Mouse (Mus musculus): ENCODE results near the gene B4galnt2. TPM values are rescaled to one million over a fixed set of nuclear protein-coding genes. Genes with fewer than 3 reads are reported as not detected.

Gene B4galnt2
- polyA plus RNA-seq, 1 experiment from 2014 or later = not detected

DNA sequence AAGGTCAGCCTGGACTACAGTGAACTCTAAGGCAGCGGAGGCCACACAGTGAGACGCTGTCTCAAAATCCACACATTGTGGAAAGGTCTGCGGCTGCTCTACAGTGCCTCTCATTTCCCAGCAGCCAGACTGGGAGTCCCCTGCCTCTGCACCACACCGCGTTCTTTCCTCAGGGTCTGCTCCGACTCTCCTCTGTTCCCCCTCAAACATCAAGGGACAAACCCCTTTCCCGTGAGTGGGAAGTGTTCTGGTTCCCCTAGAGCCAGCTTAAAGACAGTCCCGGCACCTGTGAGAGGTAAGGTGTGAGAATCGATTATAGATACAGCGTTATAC lies 73.2 kb downstream of the B4galnt2 start:
- H3K4me1 ChIP-seq (ENCODE audit: control insufficient read depth, insufficient read depth, low read length) = peaks cover 11% of the 10 kb centered on the region
- H3K27ac ChIP-seq (replicated peaks; ENCODE audit: low read depth, low read length) = 0 out of 2 replicates have a peak overlapping the region, but pooled peaks have one; percentile 4
- no peaks in the 10 kb centered on the region for H3K9me3 ChIP-seq (ENCODE audit: control insufficient read depth, low read length)
- no peak overlapping the region for H3K9ac ChIP-seq (ENCODE audit: low read depth, low read length)
- WGBS = 62% methylated on average over 10 of the region's 10 CpGs
- DNase-seq (ENCODE audit: low spot score) (no peak), ATAC-seq (ENCODE audit: low read depth) (no peak)
- H3K4me3 ChIP-seq (ENCODE audit: low read depth, low read length) = peak overlapping the region; percentile 19
- H3K36me3 ChIP-seq (ENCODE audit: control insufficient read depth, insufficient read depth, low read length) = no peaks in the 10 kb centered on the region
- H3K4me2 ChIP-seq (ENCODE audit: low read depth, low read length) = peak overlapping the region; percentile 36; the same call in 1 of the 2 replicates
- 0 out of 2 replicates have a peak, but pooled peaks cover 3% of the 10 kb centered on the region for H3K27me3 ChIP-seq (replicated peaks; ENCODE audit: control insufficient read depth, insufficient read depth, low read length)

DNA sequence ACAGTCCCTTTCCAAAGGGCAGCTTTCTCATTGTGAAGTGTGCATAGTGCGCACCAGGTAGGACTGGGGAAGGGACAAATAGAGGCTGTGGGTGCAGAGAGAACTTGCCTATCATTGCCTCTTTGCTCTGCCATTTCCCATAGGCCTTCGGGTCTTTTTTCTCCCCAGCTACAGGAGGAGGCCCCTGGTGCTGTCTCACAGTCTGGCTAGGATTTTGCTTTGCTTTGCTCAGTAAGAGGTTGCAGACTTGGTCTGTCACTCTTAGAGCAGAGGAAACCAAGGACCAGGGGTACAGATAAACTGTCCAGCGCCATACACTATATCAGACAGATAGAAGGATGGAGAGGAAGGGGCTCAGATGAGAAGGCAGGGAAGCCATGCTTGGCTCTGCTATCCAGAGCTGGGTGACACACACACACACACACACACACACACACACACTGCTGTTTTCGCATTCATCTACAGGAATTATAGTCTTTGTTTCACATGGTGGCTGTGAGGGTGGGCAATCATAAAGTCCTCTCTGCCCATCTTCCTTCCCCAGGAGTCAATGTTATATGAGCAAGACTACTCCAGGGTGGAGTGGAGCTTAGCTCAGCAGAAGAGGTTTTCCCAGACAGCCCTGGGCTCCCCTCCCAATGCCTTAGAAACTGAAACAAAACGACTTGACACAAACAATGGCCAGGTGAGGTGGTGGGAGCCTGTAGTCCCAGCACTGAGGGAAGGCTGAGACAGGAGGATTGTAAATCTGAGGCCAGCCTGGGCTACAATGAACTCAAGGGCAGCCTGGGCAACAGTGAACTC lies 73.8 kb downstream of the B4galnt2 start:
- peak overlapping the region; percentile 19; the same call in 1 of the 2 replicates for H3K4me3 ChIP-seq (ENCODE audit: low read depth, low read length)
- H3K9me3 ChIP-seq (ENCODE audit: control insufficient read depth, low read length) = no peaks in the 10 kb centered on the region
- peaks cover 12% of the 10 kb centered on the region for H3K4me1 ChIP-seq (ENCODE audit: control insufficient read depth, insufficient read depth, low read length)
- H3K27me3 ChIP-seq (replicated peaks; ENCODE audit: control insufficient read depth, insufficient read depth, low read length) = 0 out of 2 replicates have a peak, but pooled peaks cover 8% of the 10 kb centered on the region
- H3K9ac ChIP-seq (ENCODE audit: low read depth, low read length) = no peak overlapping the region
- 72% methylated on average over 5 of the region's 5 CpGs for whole genome bisulfite sequencing
- DNase-seq (ENCODE audit: low spot score) = no peak
- no peaks in the 10 kb centered on the region for H3K36me3 ChIP-seq (ENCODE audit: control insufficient read depth, insufficient read depth, low read length)
- no peak overlapping the region for H3K27ac ChIP-seq (replicated peaks; ENCODE audit: low read depth, low read length)
- no peak for ATAC-seq (ENCODE audit: low read depth)
- H3K4me2 ChIP-seq (ENCODE audit: low read depth, low read length) = no peak overlapping the region; the same call in 1 of the 2 replicates

DNA sequence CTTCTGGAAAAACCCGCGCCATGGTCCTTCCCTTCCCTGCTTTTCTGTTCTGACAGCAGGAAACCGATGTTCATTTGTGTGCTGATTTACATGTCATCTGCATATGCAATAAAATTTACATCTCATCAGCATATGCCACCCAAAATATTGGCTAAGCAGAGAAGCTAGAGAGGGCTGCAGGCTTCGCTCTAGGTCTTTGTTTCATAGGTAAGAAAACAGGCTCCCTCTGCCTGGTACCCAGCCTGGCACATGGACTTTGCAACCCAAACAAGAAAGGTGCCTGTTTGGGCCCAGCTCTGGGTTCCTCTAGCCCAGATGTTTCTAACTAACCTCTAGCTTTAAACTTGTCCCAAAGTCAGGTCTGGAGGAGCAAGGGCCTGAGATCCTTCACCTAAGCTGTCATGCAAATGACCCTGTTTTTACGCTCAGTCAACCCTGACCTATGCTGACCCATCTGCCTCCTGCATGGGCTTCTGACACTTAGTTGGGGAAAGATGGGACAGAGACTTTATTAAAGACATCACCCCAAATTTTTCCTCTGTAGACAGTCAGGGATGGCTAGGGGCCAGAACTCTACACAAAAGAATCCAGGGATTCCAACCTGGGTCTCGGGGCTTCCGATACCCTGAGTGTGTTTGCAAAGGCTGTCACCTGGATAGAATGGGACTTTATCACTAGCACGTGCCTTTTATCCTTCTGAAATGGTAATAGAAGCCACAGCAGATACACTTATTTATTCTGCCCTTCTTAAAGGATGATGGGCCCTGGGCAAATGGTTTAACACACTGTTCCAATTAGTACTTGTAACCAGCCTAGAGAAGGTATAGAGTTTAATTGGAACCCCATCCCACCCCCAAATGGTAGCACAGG lies 75.5 kb downstream of the B4galnt2 start:
- Histone ChIP-seq H3K4me2 (ENCODE audit: low read depth, low read length) (no peak overlapping the region), H3K9me3 (ENCODE audit: control insufficient read depth, low read length) (no peaks in the 10 kb centered on the region), H3K27me3 (replicated peaks; ENCODE audit: control insufficient read depth, insufficient read depth, low read length) (peaks cover 25% of the 10 kb centered on the region), H3K36me3 (ENCODE audit: control insufficient read depth, insufficient read depth, low read length) (no peaks in the 10 kb centered on the region), H3K4me1 (ENCODE audit: control insufficient read depth, insufficient read depth, low read length) (peaks cover 12% of the 10 kb centered on the region), H3K9ac (ENCODE audit: low read depth, low read length) (no peak overlapping the region), H3K4me3 (ENCODE audit: low read depth, low read length) (no peak overlapping the region), H3K27ac (replicated peaks; ENCODE audit: low read depth, low read length) (no peak overlapping the region)
- 72% methylated on average over 8 of the region's 8 CpGs for WGBS
- ATAC-seq (ENCODE audit: low read depth) = no peak
- no peak for DNase-seq (ENCODE audit: low spot score)

DNA sequence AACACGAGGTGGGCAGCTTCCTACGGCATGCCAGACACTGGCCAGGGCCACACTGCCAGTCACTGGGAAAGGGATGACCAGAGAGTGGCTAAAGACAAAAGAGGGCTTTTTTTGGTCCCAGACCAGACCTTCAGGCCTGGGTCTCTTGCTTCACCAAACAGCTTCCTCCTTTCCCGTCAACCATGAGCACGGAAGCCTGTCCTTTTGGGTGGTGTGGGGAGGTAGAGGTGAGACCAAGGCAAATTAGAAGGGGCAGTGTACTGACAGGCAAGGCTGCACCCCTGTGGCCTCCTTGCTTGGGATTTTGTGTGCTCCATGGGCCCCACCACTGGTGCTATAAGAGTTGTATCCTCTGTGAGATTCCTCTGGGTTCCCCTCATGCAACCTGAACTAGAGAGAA lies 76.1 kb downstream of the B4galnt2 start:
- 68% methylated on average over 4 of the region's 4 CpGs for WGBS
- no peak for ATAC-seq (ENCODE audit: low read depth)
- H3K36me3 ChIP-seq (ENCODE audit: control insufficient read depth, insufficient read depth, low read length) = no peaks in the 10 kb centered on the region
- peaks cover 12% of the 10 kb centered on the region for H3K4me1 ChIP-seq (ENCODE audit: control insufficient read depth, insufficient read depth, low read length)
- no peak overlapping the region for H3K4me3 ChIP-seq (ENCODE audit: low read depth, low read length)
- no peaks in the 10 kb centered on the region for H3K9me3 ChIP-seq (ENCODE audit: control insufficient read depth, low read length)
- no peak overlapping the region for H3K27ac ChIP-seq (replicated peaks; ENCODE audit: low read depth, low read length)
- no peak for DNase-seq (ENCODE audit: low spot score)
- no peak overlapping the region for H3K4me2 ChIP-seq (ENCODE audit: low read depth, low read length)
- H3K9ac ChIP-seq (ENCODE audit: low read depth, low read length) = no peak overlapping the region
- H3K27me3 ChIP-seq (replicated peaks; ENCODE audit: control insufficient read depth, insufficient read depth, low read length) = peaks cover 31% of the 10 kb centered on the region

DNA sequence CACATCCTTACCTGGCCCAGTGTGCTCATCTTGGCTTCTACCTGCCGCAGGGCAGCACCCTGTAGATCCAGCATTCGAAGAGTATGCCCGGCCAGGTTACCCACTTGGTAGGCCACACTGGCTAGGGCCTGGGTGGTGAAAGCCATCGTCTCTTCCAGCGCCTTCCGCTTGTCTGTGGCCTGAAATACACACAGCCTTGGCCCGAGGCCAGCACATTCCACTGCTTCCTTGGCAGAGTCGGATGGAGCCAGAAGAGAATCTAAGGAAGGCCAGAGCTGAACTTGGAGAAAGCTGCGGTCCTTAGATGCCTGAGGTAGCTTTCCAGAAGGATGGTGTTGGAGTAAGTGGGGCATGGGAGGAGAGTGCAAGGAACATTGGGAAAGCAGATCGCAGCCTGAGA lies 77.6 kb downstream of the B4galnt2 start, which contains the start of gene Gngt2:
Gngt2 (plus strand) TSS at position 158 of the 400 bp plus-strand sequence.
- Histone ChIP-seq H3K4me3 (ENCODE audit: low read depth, low read length) (no peak within 1 kb of the TSS), H3K9me3 (ENCODE audit: control insufficient read depth, low read length) (no peaks in the 10 kb centered on the region), H3K9ac (ENCODE audit: low read depth, low read length) (no peak within 1 kb of the TSS), H3K4me1 (ENCODE audit: control insufficient read depth, insufficient read depth, low read length) (peaks cover 12% of the 10 kb centered on the region), H3K27me3 (replicated peaks; ENCODE audit: control insufficient read depth, insufficient read depth, low read length) (peaks cover 47% of the 10 kb centered on the region), H3K27ac (replicated peaks; ENCODE audit: low read depth, low read length) (no peak within 1 kb of the TSS), H3K4me2 (ENCODE audit: low read depth, low read length) (no peak within 1 kb of the TSS), H3K36me3 (ENCODE audit: control insufficient read depth, insufficient read depth, low read length) (no peaks in the 10 kb centered on the region)
- WGBS = 40% methylated on average over 8 of the region's 10 CpGs
- ATAC-seq (ENCODE audit: low read depth) = 0 out of 2 replicates have a peak, but pooled peaks have one; percentile 23
- DNase-seq (ENCODE audit: low spot score) = peak; percentile 91

DNA sequence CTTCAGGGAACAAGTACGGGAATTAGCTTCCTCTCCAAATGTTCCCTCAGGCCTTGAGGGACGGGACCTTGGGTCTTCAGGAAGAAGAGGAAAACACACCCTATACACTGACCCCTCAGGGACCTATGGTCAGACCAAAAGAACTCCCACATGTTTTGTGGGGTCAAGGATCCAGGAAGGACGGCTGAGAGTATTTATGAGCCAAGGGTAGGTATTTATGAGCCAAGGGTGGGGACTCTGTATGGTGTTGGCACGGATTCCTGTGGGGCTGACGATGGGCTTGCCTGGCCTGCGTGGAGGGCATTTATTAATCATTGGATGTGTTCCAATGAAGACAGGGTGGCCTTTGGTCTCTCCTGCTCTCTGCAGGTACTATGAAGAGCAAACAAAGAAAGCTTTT lies 78.3 kb downstream of the B4galnt2 start:
- H3K9ac ChIP-seq (ENCODE audit: low read depth, low read length) = no peak overlapping the region
- H3K9me3 ChIP-seq (ENCODE audit: control insufficient read depth, low read length) = no peaks in the 10 kb centered on the region
- H3K36me3 ChIP-seq (ENCODE audit: control insufficient read depth, insufficient read depth, low read length) = no peaks in the 10 kb centered on the region
- no peak overlapping the region for H3K4me3 ChIP-seq (ENCODE audit: low read depth, low read length)
- peaks cover 12% of the 10 kb centered on the region for H3K4me1 ChIP-seq (ENCODE audit: control insufficient read depth, insufficient read depth, low read length)
- no peak for DNase-seq (ENCODE audit: low spot score)
- H3K27ac ChIP-seq (replicated peaks; ENCODE audit: low read depth, low read length) = no peak overlapping the region
- H3K4me2 ChIP-seq (ENCODE audit: low read depth, low read length) = no peak overlapping the region
- no peak for ATAC-seq (ENCODE audit: low read depth)
- H3K27me3 ChIP-seq (replicated peaks; ENCODE audit: control insufficient read depth, insufficient read depth, low read length) = peaks cover 53% of the 10 kb centered on the region
- 57% methylated on average over 6 of the region's 6 CpGs for WGBS

DNA sequence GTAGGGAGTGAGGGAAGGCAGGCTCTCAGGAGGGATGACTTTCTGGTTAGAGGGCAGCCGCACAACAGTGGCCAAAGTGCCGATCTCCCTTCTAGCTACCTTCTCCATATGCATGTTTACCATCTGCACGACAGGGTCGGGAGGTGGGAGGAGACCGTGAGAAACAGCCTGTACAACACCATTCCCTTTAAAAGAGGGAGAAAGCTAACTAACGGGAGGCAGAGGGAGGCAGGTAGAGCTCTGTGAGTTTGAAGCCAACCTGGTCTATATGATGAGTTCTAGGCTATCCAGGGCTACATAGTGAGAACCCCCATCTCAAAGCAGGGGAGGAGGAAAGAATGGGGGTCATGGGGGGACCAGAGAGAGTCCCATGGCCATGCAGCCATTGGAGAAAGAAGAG lies 78.9 kb downstream of the B4galnt2 start:
- no peak overlapping the region for H3K4me3 ChIP-seq (ENCODE audit: low read depth, low read length)
- H3K9ac ChIP-seq (ENCODE audit: low read depth, low read length) = no peak overlapping the region
- DNase-seq (ENCODE audit: low spot score) = no peak
- no peak overlapping the region for H3K4me2 ChIP-seq (ENCODE audit: low read depth, low read length)
- peaks cover 14% of the 10 kb centered on the region for H3K4me1 ChIP-seq (ENCODE audit: control insufficient read depth, insufficient read depth, low read length)
- no peaks in the 10 kb centered on the region for H3K36me3 ChIP-seq (ENCODE audit: control insufficient read depth, insufficient read depth, low read length)
- ATAC-seq (ENCODE audit: low read depth) = no peak
- no peaks in the 10 kb centered on the region for H3K9me3 ChIP-seq (ENCODE audit: control insufficient read depth, low read length)
- WGBS = 37% methylated on average over 6 of the region's 6 CpGs
- peaks cover 59% of the 10 kb centered on the region for H3K27me3 ChIP-seq (replicated peaks; ENCODE audit: control insufficient read depth, insufficient read depth, low read length)
- no peak overlapping the region for H3K27ac ChIP-seq (replicated peaks; ENCODE audit: low read depth, low read length)

DNA sequence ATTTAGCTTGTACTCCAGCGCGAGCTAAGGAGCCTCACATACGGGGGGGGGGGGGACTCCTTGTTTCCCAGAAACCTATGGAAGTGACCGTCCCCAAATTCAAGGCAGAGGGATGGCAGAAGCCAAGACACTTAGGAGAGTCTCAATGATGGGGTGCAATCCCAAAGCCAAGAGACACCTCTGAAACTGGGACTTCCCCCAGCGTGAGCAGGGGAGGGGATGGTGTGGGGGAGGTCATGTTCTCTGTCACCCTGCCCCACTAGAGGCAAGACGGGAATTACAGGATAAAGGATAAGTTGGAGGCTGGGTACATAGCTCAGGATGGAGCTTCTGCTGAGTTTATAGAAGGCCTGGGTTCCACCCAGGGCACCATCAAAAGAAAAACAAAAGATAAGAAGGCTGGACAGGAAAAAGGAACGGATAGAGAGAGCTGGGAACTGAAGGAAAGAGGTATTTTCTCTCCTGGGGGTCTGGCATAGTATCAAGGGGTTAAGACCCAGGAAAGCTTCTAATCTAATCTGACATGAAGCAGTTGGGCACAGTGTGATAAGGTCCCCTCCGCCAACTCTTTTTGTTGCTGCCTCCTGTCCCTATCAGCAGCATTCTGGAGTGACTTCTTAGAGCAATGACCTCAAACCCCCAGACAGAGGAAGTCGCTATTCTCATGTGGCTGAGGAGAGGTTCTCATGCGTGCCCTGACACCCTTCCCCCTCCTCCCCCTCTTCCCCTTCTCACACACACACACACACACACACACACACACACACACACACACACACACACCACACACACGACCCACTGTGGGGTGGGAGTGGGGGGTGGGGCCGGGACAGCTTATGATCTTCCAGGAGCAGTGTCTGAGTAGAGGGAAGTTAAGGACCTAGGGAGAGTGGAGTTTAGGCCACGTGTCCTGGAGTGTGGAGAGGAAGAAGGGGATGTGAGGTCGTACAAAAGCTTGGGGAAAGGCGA lies 79.7 kb downstream of the B4galnt2 start:
- Histone ChIP-seq H3K4me3 (ENCODE audit: low read depth, low read length) (no peak overlapping the region), H3K36me3 (ENCODE audit: control insufficient read depth, insufficient read depth, low read length) (no peaks in the 10 kb centered on the region), H3K27ac (replicated peaks; ENCODE audit: low read depth, low read length) (no peak overlapping the region), H3K9ac (ENCODE audit: low read depth, low read length) (no peak overlapping the region), H3K4me1 (ENCODE audit: control insufficient read depth, insufficient read depth, low read length) (peaks cover 17% of the 10 kb centered on the region), H3K27me3 (replicated peaks; ENCODE audit: control insufficient read depth, insufficient read depth, low read length) (peaks cover 67% of the 10 kb centered on the region), H3K4me2 (ENCODE audit: low read depth, low read length) (no peak overlapping the region), H3K9me3 (ENCODE audit: control insufficient read depth, low read length) (no peaks in the 10 kb centered on the region)
- ATAC-seq (ENCODE audit: low read depth) = no peak
- no peak for DNase-seq (ENCODE audit: low spot score)
- WGBS = 24% methylated on average over 15 of the region's 15 CpGs

All from embryonic facial prominence, embryonic 14.5 days (tissue).